Mouse (Mus musculus): ENCODE results near the gene Slc12a8. TPM values are rescaled to one million over a fixed set of nuclear protein-coding genes. Genes with fewer than 3 reads are reported as not detected.

The Slc12a8 gene
- polyA plus RNA-seq, 1 experiment from 2014 or later, result 1.1 TPM

- 92% methylated on average over 12 of the region's 12 CpGs for WGBS
- Histone ChIP-seq H3K4me3 (ENCODE audit: low read length) (no peak overlapping the region), H3K27me3 (ENCODE audit: control insufficient read depth, insufficient read depth, low read length) (no peaks in the 10 kb centered on the region), H3K36me3 (ENCODE audit: control insufficient read depth, insufficient read depth) (peaks cover 21% of the 10 kb centered on the region), H3K4me1 (ENCODE audit: control insufficient read depth, insufficient read depth, low read length) (peaks cover 47% of the 10 kb centered on the region), H3K9ac (ENCODE audit: low read length) (no peak overlapping the region), H3K4me2 (ENCODE audit: low read depth, low read length) (no peak overlapping the region), H3K9me3 (replicated peaks; ENCODE audit: control insufficient read depth, low read length) (no peaks in the 10 kb centered on the region), H3K27ac (ENCODE audit: low read length) (no peak overlapping the region)
- no peak for ATAC-seq (replicated peaks; ENCODE audit: extremely low read depth, insufficient read depth, low FRiP score)
These were observed 191.7 kb downstream of the Slc12a8 start for GRCm38 (mm10) chr16:33708585-33709397.

Other genes with a start within 250 kb of the Slc12a8 start
- 40.7 and 41.5 TPM in 2 replicates for gene Zfp148, start 136.5 kb upstream of the Slc12a8 start, polyA plus RNA-seq (2015; fragmentation: Nextera tagmentation; extraction: Ambion mirVana)
- 34.0 and 35.1 TPM in 2 replicates for gene Heg1, start 167.0 kb downstream of the Slc12a8 start, polyA plus RNA-seq (2015; fragmentation: Nextera tagmentation; extraction: Ambion mirVana)

Measured in heart, embryonic 16.5 days (tissue).